Mouse (Mus musculus) cerebellum, postnatal 25 days (tissue): ENCODE data around the gene Yy1.

Experiments
- DNase-seq, 2 experiments: peaks; one replicate each; pipeline ENCODE4 v3.0.0; 2021; ENCODE audit warnings: mixed read lengths in 2 of 2

Gene Yy1

DNA sequence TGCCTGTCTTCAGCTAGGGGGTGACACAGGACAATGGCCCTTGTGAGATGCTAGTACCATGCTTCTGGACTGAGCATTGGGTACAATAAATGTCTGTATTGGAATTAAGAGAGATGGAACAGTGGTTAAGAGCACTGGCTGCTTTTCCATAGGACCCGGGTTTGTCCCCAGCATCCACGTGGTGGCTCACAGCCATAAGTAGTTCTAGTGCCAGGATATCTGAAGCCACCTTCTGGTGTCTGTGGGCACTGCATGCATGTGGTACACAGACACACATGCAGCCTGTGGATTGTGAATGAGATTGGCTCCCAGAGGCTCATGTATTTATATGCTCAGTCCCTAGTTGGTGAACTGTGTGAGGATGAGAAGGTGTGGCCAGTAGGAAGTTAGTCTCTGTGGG, 76.8 kb downstream of the Yy1 start:
- DNase-seq, result peak in 1 of 2 experiments; percentile 39
